Mouse (Mus musculus) cerebellum, postnatal 4 days (tissue): Measurements from ENCODE around the gene Prdm15.

ENCODE experiments used
- DNase-seq, 2 experiments: peaks; one replicate each; pipeline ENCODE4 v3.0.0; 2022; ENCODE audit warnings: low spot score in 2 of 2, mixed read lengths in 1 of 2

The Prdm15 gene

GRCm38 (mm10) chr16:97819532-97819931 lies 32.1 kb downstream of the Prdm15 start:
- DNase-seq: no peak

- DNase-seq: no peak
These were observed 34.2 kb downstream of the Prdm15 start for GRCm38 (mm10) chr16:97817414-97817813.

DNA sequence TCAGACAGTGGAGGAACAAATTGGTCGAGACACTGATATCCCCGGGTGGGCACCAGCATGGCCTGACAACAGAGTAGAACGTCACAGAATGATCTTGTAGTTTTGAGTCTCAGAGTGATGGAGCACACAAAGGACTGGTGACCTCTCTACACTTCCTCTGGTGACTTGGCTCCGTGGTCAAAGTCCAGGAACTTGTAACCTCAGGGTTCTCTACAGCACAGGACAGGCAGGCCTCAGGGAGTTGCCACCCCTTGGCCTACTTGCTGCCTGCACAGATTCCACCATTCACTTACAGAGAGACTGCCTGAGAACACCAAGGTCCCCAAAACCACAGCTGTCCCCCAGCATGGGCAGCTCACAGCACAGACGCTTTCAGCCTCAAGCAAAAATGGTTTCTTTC lies 36.4 kb downstream of the Prdm15 start:
- DNase-seq: no peak

DNA sequence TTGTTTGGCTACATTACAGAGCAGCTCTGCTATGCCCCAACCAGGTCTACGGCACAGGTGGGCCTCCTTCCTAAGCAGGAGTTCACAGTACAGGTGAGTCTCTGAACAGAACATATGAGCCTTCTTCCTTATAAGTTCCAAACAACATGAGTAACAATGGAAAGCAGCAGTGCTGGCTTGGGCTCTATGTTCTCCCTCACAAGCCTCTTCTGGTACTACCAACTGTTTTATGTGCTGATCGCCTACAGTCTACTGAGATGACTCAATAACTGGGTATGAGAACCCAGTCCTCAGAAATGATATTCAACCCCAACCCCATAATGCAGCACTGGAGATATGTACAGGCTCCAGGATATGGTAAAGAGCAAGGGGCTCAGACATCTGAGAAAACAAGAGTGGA lies 37.6 kb downstream of the Prdm15 start:
- no peak for DNase-seq

DNA sequence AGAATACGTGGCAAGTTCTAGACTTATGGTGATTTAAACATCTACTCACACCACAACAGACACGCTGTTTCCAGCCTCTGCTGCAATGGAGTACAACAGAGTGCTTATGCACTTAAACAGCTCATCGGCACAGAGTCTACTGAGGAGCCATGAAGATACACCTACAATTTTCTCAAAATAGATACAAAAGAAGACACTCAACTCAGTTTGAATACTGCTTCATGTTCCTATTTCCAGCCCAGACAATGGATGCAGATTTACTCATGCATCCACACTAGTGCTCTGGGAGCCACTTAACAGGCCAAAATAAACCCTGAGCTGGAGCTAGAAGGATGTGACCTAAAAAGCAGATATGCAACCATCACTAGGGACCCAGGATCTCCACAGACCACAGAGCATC lies 42.8 kb downstream of the Prdm15 start:
- no peak for DNase-seq

DNA sequence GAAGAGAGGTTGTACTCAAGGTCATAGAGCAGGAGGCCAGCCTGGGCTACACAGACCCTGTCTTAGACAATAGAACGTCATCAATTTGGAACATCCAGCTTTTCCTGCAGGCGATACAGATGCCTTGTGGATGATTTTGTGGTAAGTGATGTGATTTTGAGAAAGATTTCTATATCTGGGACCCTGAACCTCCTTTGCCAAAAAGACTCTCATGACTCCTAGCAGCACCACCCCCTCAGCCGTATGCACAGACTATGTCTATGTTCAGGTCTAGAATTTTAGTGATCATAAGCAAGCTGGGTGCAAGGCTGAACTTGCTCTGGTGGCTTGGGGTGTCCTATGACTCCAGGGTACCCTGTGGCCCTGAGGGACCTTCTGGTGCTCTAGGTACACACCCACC lies 46.0 kb downstream of the Prdm15 start:
- DNase-seq: no peak

- DNase-seq: peak; percentile 67 to 85
These were observed 46.7 kb downstream of the Prdm15 start for GRCm38 (mm10) chr16:97804680-97805547.

DNA sequence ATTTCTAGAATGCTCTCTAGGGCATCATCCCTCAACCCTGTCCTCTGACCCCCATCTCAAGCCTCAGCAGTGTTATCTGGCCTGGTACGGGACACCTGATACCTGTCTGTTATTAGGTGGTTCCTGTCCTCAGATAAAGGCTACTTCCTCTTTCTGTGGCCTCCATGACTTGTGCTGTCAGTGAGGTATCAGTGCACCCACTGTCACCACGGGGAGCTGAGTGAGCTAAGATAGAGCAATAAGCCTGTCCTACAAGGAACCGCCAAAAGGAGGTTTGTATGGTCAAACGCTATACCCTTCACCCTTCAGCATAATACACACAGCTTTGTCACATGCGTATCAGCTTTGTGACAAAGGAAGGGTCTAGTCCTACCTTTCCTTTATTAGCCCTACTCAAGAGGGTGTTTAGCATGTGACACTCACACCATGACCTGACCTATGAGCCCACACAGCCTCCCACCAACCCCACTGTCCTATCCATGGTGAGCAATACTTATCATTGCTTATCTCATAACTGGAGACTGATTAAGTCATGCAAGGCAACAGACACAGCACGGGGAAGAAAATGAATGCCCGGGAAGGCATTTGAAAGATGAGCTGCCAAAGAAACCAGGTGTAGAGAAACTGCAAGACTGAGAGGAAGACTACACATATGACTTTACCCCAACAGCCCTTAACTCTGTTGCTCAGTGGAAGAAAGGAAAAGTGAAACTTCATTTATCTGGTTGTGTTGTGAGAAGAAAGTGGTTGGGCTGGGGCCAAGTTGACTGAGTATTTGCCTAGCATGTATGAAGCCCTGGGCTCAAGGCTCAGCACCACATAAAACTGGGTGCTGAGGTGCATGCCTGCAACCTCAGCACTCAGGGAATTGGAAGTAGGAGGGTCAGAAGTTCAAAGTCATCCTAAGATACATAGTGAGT lies 53.4 kb downstream of the Prdm15 start:
- DNase-seq: no peak

DNA sequence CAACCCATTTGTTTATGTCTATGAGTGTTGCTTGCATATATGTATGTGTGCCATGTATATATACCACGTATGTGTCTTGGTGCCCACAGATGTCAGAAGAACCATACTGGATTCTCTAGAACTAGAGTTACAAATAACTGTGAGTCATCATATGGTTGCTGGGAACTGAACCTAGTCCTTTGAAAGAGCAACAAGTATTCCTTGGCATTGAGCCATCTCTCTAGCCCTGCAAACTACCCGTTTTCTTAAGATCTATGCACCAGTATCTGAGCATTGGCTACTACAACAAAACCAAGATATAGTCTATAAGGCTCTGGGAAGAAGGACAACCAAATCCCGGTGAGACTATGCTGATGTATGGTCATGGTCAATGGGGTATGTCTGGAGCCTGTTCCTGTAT lies 54.4 kb downstream of the Prdm15 start:
- DNase-seq: no peak

GRCm38 (mm10) chr16:97794256-97794655 lies 57.4 kb downstream of the Prdm15 start:
- no peak for DNase-seq

DNA sequence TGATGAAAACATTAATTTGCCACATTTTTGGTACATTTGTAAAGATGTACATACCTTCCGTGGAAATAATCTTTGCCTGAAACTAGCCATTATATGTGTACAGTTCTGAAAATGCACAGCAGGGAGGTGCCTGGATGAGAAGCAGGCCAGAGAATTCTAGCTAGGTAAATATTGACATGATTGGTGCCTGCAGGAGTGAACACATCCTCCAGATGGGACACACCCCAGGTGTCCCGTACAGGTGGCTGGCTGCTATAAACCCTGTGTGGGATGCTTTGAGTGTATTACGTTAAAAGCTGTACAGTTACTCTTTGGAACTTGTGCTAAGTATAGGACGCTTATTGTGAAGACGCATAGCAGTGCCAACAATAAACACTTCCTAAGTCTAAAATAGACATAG lies 68.6 kb downstream of the Prdm15 start:
- no peak for DNase-seq

DNA sequence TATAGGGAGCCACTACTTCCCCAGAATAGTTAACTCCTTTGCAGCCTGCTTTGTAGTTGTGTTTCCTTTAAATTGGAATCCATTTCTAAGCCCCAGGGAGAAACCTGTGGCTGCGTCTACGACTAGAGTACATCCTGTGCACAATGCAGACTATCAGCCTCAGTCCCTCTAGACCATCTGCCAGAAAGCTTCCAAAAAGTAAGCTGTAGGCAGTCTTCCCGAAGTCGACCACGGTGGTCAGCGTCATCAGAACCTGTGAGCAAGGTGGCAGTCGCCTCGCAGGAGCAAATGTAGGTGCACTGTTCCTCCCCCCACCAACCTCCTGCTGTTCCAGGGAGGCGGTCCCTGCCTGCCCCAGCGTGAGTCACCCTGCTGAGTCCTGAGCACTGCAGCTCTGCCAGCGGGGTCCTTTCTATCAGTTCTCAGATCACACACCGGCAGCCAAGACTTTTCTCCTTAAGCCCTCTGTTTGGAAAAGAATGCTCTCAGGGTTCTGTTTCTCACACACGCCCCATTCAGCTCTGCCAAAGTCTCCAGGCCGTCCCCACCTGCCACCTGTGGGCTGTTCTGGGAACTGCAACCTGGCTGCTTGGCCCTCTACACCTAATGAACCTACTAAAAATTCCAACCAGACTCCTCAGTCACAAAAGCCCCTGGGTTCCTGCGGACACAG lies 73.2 kb downstream of the Prdm15 start:
- peak; percentile 81 to 89 for DNase-seq

- DNase-seq: no peak
These were observed 85.1 kb downstream of the Prdm15 start for GRCm38 (mm10) chr16:97766501-97766900.

GRCm38 (mm10) chr16:97764626-97765025 lies 87.0 kb downstream of the Prdm15 start:
- DNase-seq: no peak

DNA sequence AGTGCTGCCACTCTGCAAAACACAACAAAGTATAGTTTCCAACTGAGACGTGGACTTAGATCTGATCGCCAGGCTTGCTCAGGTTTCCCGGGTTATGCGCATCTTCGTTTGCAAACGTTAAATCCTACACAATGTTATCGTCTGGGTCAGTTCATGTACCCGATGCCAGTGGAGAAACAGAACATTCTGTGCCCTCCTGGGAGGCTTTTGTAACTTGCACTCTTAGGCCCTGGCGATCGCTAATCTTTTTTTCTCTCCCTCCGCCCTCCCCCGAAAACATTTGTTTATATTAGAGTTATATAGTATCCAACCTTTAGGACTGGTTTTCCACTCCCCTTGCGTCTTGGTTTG lies 87.7 kb downstream of the Prdm15 start:
- DNase-seq: no peak

DNA sequence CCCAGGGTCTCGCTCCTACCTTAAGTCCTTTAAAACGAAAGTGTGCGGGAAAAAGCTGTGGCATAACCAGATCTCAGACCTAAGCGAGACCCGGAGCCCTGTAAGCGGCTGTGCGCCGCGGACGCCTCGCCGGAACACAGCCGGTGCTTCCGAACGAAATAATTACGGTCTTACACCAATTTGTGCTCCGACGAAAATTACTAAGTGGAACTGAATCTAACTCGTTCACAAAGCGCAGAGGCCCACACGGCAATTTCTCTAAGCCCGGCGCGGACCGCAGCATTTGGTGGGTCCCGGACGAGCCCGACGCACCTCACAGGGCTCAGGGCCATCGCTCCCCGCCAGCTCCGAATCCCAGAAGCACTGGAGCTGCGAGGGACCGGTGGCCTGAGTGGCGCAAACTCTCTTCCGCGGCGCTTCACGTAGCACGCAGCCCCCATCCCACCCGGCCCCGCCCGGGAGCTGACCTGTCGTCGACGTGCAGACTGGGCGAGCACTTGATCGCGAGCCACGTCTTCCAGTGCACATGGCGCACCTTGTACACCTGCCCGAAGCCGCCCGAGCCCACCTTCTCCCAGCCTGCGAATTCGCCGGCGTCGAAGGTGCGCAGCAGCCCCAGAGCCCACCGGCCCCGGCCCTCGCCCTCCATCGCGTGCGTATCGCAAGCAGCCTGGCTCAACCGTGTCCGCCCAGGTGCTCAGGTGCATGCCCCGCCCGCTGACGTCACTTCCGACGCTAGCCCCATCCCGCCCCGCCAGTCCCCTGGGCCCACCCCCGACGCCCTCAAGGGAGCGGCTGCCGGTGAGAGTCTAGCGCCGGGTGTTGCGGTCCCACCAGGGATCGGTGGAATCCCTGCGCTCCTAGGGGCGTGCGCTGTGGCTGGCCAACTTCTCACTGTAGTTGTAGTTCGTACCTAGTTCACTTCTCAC lies 88.3 kb downstream of the Prdm15 start, which contains the start of gene Ripk4:
Gene Ripk4 (minus strand): TSS at position 727 of the 929 bp plus-strand sequence.
- DNase-seq: no peak

DNA sequence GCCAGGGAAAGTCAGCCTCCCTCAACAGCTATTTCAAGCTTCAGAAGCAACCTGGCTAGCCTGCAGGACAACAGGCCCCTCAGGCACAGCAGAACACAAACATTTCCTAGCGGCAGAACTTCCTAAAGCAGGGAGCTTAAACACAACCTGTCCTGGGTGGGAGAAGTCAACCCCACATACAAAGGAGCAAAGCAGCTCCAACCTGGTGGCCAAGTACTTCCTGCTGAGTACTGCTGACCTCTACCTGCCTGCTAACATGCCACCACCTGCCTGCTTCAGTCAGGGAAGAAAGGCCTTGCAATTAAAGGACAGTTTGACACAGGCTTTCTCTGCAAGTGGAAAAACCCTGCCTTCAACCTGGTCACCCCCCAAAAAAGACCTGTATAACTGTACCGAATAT lies 89.9 kb downstream of the Prdm15 start:
- DNase-seq: no peak

- no peak for DNase-seq
These were observed 92.0 kb downstream of the Prdm15 start for GRCm38 (mm10) chr16:97759681-97760080.

- DNase-seq: no peak
These were observed 93.4 kb downstream of the Prdm15 start for GRCm38 (mm10) chr16:97758288-97758687.

DNA sequence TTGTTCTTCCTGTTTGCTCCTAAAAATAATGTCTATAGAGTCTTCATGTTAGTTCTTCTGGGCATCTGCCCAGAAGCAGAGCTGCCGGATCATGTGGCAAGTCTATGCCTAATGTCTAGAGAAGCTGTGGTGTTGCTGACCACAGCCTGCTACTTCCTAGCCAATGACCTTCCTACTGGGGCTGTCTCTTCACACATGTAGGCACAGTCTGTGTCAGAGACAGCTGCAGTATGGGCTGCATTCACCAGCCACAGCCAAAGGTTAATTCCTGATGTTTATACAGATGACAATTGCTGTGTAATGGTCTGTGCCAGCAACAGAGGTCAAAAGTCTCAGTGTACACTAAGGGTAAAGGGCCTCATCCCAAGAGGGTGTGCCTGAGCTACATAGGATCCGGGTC lies 95.2 kb downstream of the Prdm15 start:
- DNase-seq: no peak

- DNase-seq: no peak
These were observed 99.2 kb downstream of the Prdm15 start for GRCm38 (mm10) chr16:97752316-97752941.
